Mouse (Mus musculus): ENCODE measurements around the gene 4930432M17Rik. TPM values are rescaled to one million over a fixed set of nuclear protein-coding genes. Genes with fewer than 3 reads are reported as not detected.

4930432M17Rik gene
- polyA plus RNA-seq, 1 experiment from 2014 or later, result not detected

DNA sequence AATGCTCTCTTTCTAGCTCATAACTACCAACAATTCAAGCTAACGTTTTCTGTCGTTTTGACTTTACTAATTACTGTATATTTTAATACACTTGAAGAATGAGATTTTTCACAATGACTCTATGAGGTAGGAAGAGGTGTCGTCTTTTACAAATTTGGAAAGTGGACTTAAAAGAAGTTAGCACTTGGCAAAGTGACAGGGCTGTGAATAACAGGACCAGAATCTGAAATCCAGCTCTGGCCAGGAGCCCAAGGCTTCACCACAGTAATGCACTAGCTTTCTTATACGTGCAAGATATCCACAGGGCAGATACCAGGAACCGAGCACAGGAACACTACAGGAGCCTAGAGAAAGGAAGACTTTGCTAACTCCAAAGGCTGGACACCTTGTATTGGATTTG, 35.5 kb downstream of the 4930432M17Rik start:
- H3K4me1 ChIP-seq (ENCODE audit: control insufficient read depth, insufficient read depth, low read length), result peaks cover 9% of the 10 kb centered on the region; the same call in 1 of the 2 replicates
- no peak for ATAC-seq (ENCODE audit: insufficient read depth, low FRiP score, low TSS enrichment)
- no peak overlapping the region for H3K27ac ChIP-seq (ENCODE audit: low read depth, low read length)
- H3K9ac ChIP-seq (ENCODE audit: low read length), result no peak overlapping the region
- H3K36me3 ChIP-seq (ENCODE audit: control insufficient read depth, insufficient read depth, low read length), result no peaks in the 10 kb centered on the region
- DNase-seq (ENCODE audit: low spot score), result no peak
- no peak overlapping the region for H3K4me2 ChIP-seq (ENCODE audit: low read depth)
- H3K27me3 ChIP-seq (ENCODE audit: control insufficient read depth, insufficient read depth, low read length), result no peaks in the 10 kb centered on the region
- H3K4me3 ChIP-seq (ENCODE audit: low read depth, low read length), result no peak overlapping the region
- 86% methylated on average over 5 of the region's 5 CpGs for WGBS
- no peaks in the 10 kb centered on the region for H3K9me3 ChIP-seq (ENCODE audit: control insufficient read depth, low read length)

- WGBS, result 84% methylated on average over 4 of the region's 4 CpGs
- Histone ChIP-seq H3K9me3 (ENCODE audit: control insufficient read depth, low read length) (no peaks in the 10 kb centered on the region), H3K4me2 (ENCODE audit: low read depth) (no peak overlapping the region), H3K36me3 (ENCODE audit: control insufficient read depth, insufficient read depth, low read length) (no peaks in the 10 kb centered on the region), H3K4me3 (ENCODE audit: low read depth, low read length) (no peak overlapping the region), H3K27ac (ENCODE audit: low read depth, low read length) (no peak overlapping the region), H3K27me3 (ENCODE audit: control insufficient read depth, insufficient read depth, low read length) (no peaks in the 10 kb centered on the region), H3K4me1 (ENCODE audit: control insufficient read depth, insufficient read depth, low read length) (0 out of 2 replicates have a peak, but pooled peaks cover 3% of the 10 kb centered on the region), H3K9ac (ENCODE audit: low read length) (no peak overlapping the region)
- ATAC-seq (ENCODE audit: insufficient read depth, low FRiP score, low TSS enrichment), result no peak
- DNase-seq (ENCODE audit: low spot score), result no peak
Measured at GRCm38 (mm10) chr3:121707106-121707505, 36.5 kb downstream of the 4930432M17Rik start.

DNA sequence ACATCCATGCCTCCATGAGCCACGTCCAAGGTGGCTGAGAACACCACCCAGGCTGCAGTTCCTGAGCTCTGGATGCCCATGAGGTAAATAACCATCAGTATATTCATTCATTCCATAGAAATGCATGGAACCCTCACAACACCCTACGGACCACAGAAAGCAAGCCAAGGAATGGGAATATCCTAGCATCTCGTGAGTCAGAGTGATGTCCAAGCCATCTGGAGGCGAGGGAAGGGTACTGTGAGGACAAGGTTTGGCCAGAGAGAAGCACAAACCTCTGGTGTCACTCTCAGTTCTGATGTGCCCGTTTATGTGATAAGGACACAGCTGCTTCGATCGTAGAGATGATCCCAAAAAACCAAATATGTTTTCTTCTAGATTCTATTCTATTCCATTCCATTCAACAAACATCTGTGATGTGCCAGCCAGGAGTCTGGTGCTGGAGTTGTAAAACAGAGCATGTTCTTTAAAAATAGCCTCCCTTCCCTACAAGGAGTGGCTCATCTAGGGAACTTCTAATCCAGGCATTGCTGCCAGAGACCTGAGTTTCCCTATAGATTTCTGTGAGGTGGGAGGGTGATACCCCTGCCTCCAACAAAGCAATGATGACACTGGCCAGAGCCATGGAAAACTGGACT, 40.5 kb downstream of the 4930432M17Rik start:
- DNase-seq (ENCODE audit: low spot score) (no peak), ATAC-seq (ENCODE audit: insufficient read depth, low FRiP score, low TSS enrichment) (no peak)
- Histone ChIP-seq H3K27ac (ENCODE audit: low read depth, low read length) (no peak overlapping the region), H3K27me3 (ENCODE audit: control insufficient read depth, insufficient read depth, low read length) (no peaks in the 10 kb centered on the region), H3K4me2 (ENCODE audit: low read depth) (no peak overlapping the region), H3K36me3 (ENCODE audit: control insufficient read depth, insufficient read depth, low read length) (no peaks in the 10 kb centered on the region), H3K4me3 (ENCODE audit: low read depth, low read length) (no peak overlapping the region), H3K9ac (ENCODE audit: low read length) (no peak overlapping the region), H3K4me1 (ENCODE audit: control insufficient read depth, insufficient read depth, low read length) (no peaks in the 10 kb centered on the region), H3K9me3 (ENCODE audit: control insufficient read depth, low read length) (no peaks in the 10 kb centered on the region)
- 88% methylated on average over 7 of the region's 7 CpGs for WGBS

GRCm38 (mm10) chr3:121712222-121712621, 41.7 kb downstream of the 4930432M17Rik start:
- no peaks in the 10 kb centered on the region for H3K4me1 ChIP-seq (ENCODE audit: control insufficient read depth, insufficient read depth, low read length)
- no peak overlapping the region for H3K9ac ChIP-seq (ENCODE audit: low read length)
- 65% methylated on average over 4 of the region's 4 CpGs for whole genome bisulfite sequencing
- no peaks in the 10 kb centered on the region for H3K9me3 ChIP-seq (ENCODE audit: control insufficient read depth, low read length)
- H3K36me3 ChIP-seq (ENCODE audit: control insufficient read depth, insufficient read depth, low read length), result no peaks in the 10 kb centered on the region
- DNase-seq (ENCODE audit: low spot score) (no peak), ATAC-seq (ENCODE audit: insufficient read depth, low FRiP score, low TSS enrichment) (no peak)
- H3K27me3 ChIP-seq (ENCODE audit: control insufficient read depth, insufficient read depth, low read length), result no peaks in the 10 kb centered on the region
- no peak overlapping the region for H3K4me3 ChIP-seq (ENCODE audit: low read depth, low read length)
- H3K27ac ChIP-seq (ENCODE audit: low read depth, low read length), result no peak overlapping the region
- no peak overlapping the region for H3K4me2 ChIP-seq (ENCODE audit: low read depth)

DNA sequence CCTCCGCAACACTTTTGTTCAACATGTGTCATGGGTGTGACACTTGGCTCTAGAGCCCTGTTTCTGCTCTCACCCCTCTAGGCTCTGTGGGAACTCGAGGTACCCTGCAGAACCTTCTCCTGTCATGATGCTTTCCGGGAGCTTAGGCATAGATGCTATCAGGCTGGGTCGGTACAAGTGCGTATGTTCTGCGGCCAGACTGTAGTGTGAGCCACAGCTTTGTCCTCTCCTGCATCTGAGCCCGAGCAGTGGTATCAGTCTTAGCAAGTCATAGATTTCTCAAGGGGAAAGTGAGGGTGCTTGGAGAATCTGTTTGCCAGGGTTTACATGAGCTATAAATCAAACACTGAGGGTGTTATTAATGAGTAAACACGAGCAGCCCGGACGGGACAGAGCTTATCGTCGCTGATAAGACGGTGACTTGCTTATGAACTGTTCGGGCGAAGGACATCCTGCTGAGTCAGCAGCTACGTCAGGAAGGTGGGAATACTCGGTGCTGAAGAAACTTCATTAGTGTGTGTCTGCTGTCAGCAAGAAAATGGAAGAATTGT, 42.7 kb downstream of the 4930432M17Rik start:
- no peak for ATAC-seq (ENCODE audit: insufficient read depth, low FRiP score, low TSS enrichment)
- Histone ChIP-seq H3K9me3 (ENCODE audit: control insufficient read depth, low read length) (no peaks in the 10 kb centered on the region), H3K4me2 (ENCODE audit: low read depth) (no peak overlapping the region), H3K36me3 (ENCODE audit: control insufficient read depth, insufficient read depth, low read length) (no peaks in the 10 kb centered on the region), H3K27ac (ENCODE audit: low read depth, low read length) (no peak overlapping the region), H3K27me3 (ENCODE audit: control insufficient read depth, insufficient read depth, low read length) (no peaks in the 10 kb centered on the region), H3K9ac (ENCODE audit: low read length) (no peak overlapping the region), H3K4me3 (ENCODE audit: low read depth, low read length) (no peak overlapping the region), H3K4me1 (ENCODE audit: control insufficient read depth, insufficient read depth, low read length) (no peaks in the 10 kb centered on the region)
- 84% methylated on average over 17 of the region's 17 CpGs for WGBS
- no peak for DNase-seq (ENCODE audit: low spot score)

DNA sequence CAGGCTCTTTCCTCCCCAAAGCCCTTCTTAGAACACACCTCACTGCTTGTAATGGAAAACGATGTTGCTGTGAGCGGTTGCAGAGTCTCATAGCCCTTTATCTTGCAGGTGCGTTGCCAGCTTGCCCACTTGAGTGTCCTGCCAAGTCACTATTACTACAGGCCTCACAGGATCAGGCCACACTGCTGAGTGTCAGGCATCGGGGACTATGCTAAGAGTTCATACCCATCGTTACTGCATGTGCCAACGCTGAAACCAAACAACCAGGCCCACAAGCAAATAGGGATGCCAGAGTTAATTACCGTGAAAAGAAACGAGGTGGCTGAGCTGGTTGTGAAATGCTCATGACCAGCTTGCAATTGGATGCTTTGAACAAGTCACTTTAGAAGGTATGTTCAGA, 43.3 kb downstream of the 4930432M17Rik start:
- Histone ChIP-seq H3K4me2 (ENCODE audit: low read depth) (no peak overlapping the region), H3K9me3 (ENCODE audit: control insufficient read depth, low read length) (no peaks in the 10 kb centered on the region), H3K27ac (ENCODE audit: low read depth, low read length) (no peak overlapping the region), H3K4me3 (ENCODE audit: low read depth, low read length) (no peak overlapping the region), H3K27me3 (ENCODE audit: control insufficient read depth, insufficient read depth, low read length) (no peaks in the 10 kb centered on the region), H3K36me3 (ENCODE audit: control insufficient read depth, insufficient read depth, low read length) (no peaks in the 10 kb centered on the region), H3K9ac (ENCODE audit: low read length) (no peak overlapping the region), H3K4me1 (ENCODE audit: control insufficient read depth, insufficient read depth, low read length) (no peaks in the 10 kb centered on the region)
- 77% methylated on average over 8 of the region's 8 CpGs for WGBS
- ATAC-seq (ENCODE audit: insufficient read depth, low FRiP score, low TSS enrichment), result no peak
- DNase-seq (ENCODE audit: low spot score), result no peak

GRCm38 (mm10) chr3:121714461-121714860, 43.9 kb downstream of the 4930432M17Rik start:
- 91% methylated on average over 2 of the region's 2 CpGs for WGBS
- H3K9ac ChIP-seq (ENCODE audit: low read length), result no peak overlapping the region
- H3K9me3 ChIP-seq (ENCODE audit: control insufficient read depth, low read length), result no peaks in the 10 kb centered on the region
- DNase-seq (ENCODE audit: low spot score) (no peak), ATAC-seq (ENCODE audit: insufficient read depth, low FRiP score, low TSS enrichment) (no peak)
- H3K4me1 ChIP-seq (ENCODE audit: control insufficient read depth, insufficient read depth, low read length), result no peaks in the 10 kb centered on the region
- H3K4me2 ChIP-seq (ENCODE audit: low read depth), result no peak overlapping the region
- no peaks in the 10 kb centered on the region for H3K36me3 ChIP-seq (ENCODE audit: control insufficient read depth, insufficient read depth, low read length)
- H3K27ac ChIP-seq (ENCODE audit: low read depth, low read length), result no peak overlapping the region
- no peak overlapping the region for H3K4me3 ChIP-seq (ENCODE audit: low read depth, low read length)
- no peaks in the 10 kb centered on the region for H3K27me3 ChIP-seq (ENCODE audit: control insufficient read depth, insufficient read depth, low read length)

DNA sequence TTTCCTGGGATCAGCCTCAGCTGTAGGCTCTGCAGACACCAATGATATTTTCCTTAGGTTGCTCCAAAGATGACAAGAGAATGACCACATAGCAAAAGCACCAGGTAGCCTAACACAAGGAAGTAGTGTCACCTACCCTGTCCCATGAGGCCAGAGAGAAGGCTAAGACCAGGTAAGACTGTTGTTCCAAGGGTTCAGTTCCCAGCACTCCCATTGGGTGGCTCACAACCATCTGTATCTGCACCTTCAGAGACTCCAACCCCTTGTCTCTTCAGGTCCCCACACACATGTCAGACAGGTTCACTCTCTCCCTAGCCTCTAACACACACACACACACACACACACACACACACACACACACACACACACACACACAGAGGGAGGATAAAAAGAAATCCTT, 44.8 kb downstream of the 4930432M17Rik start:
- DNase-seq (ENCODE audit: low spot score) (no peak), ATAC-seq (ENCODE audit: insufficient read depth, low FRiP score, low TSS enrichment) (no peak)
- no peaks in the 10 kb centered on the region for H3K36me3 ChIP-seq (ENCODE audit: control insufficient read depth, insufficient read depth, low read length)

DNA sequence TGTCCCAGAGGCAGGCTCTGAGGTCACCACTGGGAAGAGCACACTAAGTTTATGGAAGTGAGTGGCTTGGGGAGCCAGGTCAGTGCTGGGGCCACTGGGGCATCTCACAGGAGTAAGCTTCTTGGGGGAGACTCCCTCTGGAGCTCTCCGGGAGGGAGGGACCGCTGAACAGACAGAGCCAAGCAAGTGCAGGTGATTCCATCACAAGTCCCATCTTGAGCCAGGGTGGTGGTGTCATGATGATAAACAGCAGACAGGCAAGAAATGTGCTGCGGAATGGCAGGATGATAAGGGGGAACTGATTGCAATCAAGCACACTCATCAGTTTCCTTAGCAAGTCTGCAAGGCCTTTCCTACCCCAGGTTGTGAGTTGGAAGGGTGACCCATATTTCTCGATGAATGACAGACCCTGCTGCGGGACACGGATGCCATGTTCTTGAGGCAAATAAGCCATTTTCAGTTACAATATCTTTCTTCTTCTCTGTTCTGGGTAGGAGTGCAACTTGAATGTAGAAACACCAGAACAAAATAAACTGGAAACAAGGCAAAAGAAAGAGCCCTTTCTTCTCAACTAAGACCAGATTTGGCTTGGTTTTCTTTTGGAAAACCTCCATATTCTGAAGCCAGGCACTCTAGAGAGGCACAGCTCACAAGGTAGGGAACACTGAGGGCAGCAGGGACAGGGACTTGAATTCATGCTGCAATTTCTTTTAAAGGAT, 45.3 kb downstream of the 4930432M17Rik start:
- Histone ChIP-seq H3K36me3 (ENCODE audit: control insufficient read depth, insufficient read depth, low read length) (no peaks in the 10 kb centered on the region), H3K9me3 (ENCODE audit: control insufficient read depth, low read length) (no peaks in the 10 kb centered on the region), H3K4me2 (ENCODE audit: low read depth) (no peak overlapping the region), H3K27me3 (ENCODE audit: control insufficient read depth, insufficient read depth, low read length) (no peaks in the 10 kb centered on the region), H3K4me3 (ENCODE audit: low read depth, low read length) (no peak overlapping the region), H3K27ac (ENCODE audit: low read depth, low read length) (no peak overlapping the region), H3K9ac (ENCODE audit: low read length) (no peak overlapping the region), H3K4me1 (ENCODE audit: control insufficient read depth, insufficient read depth, low read length) (no peaks in the 10 kb centered on the region)
- DNase-seq (ENCODE audit: low spot score) (no peak), ATAC-seq (ENCODE audit: insufficient read depth, low FRiP score, low TSS enrichment) (no peak)
- WGBS, result 79% methylated on average over 6 of the region's 6 CpGs

More for the DNA sequence above, 44.8 kb downstream of the 4930432M17Rik start:
- Histone ChIP-seq H3K4me3 (ENCODE audit: low read depth, low read length) (no peak overlapping the region), H3K4me1 (ENCODE audit: control insufficient read depth, insufficient read depth, low read length) (no peaks in the 10 kb centered on the region), H3K27ac (ENCODE audit: low read depth, low read length) (no peak overlapping the region), H3K27me3 (ENCODE audit: control insufficient read depth, insufficient read depth, low read length) (no peaks in the 10 kb centered on the region), H3K9ac (ENCODE audit: low read length) (no peak overlapping the region), H3K9me3 (ENCODE audit: control insufficient read depth, low read length) (no peaks in the 10 kb centered on the region), H3K4me2 (ENCODE audit: low read depth) (no peak overlapping the region)
